Mouse (Mus musculus) heart, embryonic 11.5 days (tissue): Measurements from ENCODE around the gene Dnmt3c. TPM values are rescaled to one million over a fixed set of nuclear protein-coding genes. Genes with fewer than 3 reads are reported as not detected.
"Not testable (repeated sequence)": the region's sequence is repeated elsewhere in the genome, so short reads cannot be mapped to it uniquely, and the experiment has no call there.

Experiments
- ATAC-seq: fragments of 200-750 bp; cut with Nextera tagmentation; replicated peaks from 2 replicates; pipeline ENCODE4 v1.8.0; 2017; ENCODE audit warnings: moderate library complexity; ENCODE audit not compliant: insufficient number of reproducible peaks, low FRiP score, low TSS enrichment
- H3K27ac ChIP-seq: fragments of 300-500 bp; sonication (generic); 2 replicates; pipeline ENCODE4 v1.5.1; 2014; ENCODE audit warnings: mild to moderate bottlenecking, low read depth, low read length
- H3K27me3 ChIP-seq: fragments of 300-500 bp; sonication (generic); 2 replicates; pipeline ENCODE4 v1.6.1; 2014; ENCODE audit warnings: mild to moderate bottlenecking, low read length, mixed read lengths; ENCODE audit not compliant: control insufficient read depth, insufficient read depth
- H3K36me3 ChIP-seq: fragments of 300-500 bp; sonication (generic); 2 replicates; pipeline ENCODE4 v1.6.1; 2014; ENCODE audit warnings: mild to moderate bottlenecking, low read length, moderate library complexity, mixed read lengths; ENCODE audit not compliant: control insufficient read depth, insufficient read depth
- H3K4me1 ChIP-seq: fragments of 300-500 bp; sonication (generic); 2 replicates; pipeline ENCODE4 v1.6.1; 2014; ENCODE audit warnings: low read length; ENCODE audit not compliant: control insufficient read depth, insufficient read depth
- H3K4me2 ChIP-seq: fragments of 300-500 bp; sonication (generic); 2 replicates; pipeline ENCODE4 v1.6.1; 2014; ENCODE audit warnings: mild to moderate bottlenecking, moderate library complexity
- H3K4me3 ChIP-seq: fragments of 300-500 bp; sonication (generic); 2 replicates; pipeline ENCODE4 v1.5.1; 2014; ENCODE audit warnings: low read depth, low read length
- H3K9ac ChIP-seq: fragments of 300-500 bp; sonication (generic); 2 replicates; pipeline ENCODE4 v1.6.1; 2014; ENCODE audit warnings: mild to moderate bottlenecking, low read depth, low read length, moderate library complexity
- H3K9me3 ChIP-seq: fragments of 300-500 bp; sonication (generic); replicated peaks from 2 replicates; pipeline ENCODE4 v1.6.1; 2016; ENCODE audit warnings: low read length; ENCODE audit not compliant: control insufficient read depth
- WGBS: fragments of 180-500 bp; shearing (Covaris S2); extraction: QIAGEN DNeasy Blood & Tissue Kit; methylation state at CpG from one replicate; pipeline ENCODE4 v1.1.7; 2014; ENCODE audit not compliant: insufficient replicate concordance; 5-methylcytosine and 5-hydroxymethylcytosine counted together
- polyA plus RNA-seq: library from polyadenylated mRNA; unstranded; fragments of >200 nt; fragmentation: Nextera tagmentation; extraction: Ambion mirVana; gene quantifications from 2 replicates; pipeline ENCODE4 v1.2.1, GENCODE M21; 2014

Dnmt3c gene
- not detected in 2 replicates for polyA plus RNA-seq

DNA sequence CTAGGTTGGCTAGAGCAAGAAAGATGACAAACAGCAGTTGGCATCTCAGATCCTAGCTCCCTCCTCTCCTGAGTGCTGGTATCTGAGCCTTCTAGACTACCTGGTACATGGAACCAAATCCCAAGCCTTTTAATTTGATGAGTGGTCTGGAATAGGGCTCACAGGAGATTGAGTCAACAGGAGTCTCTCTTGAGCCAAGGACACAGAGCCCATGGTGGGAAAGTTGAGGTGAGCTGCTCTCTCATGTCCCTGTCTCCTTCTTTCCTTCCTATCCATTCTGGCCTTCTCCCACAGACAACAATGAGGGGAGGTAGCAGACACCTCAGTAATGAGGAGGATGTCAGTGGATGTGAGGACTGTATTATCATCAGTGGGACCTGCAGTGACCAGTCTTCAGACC lies at the start of gene Dnmt3c:
Gene Dnmt3c, plus strand, starts transcription at position 301 of the 400 bp plus-strand sequence.
- Histone ChIP-seq H3K36me3 (no peaks in the 10 kb centered on the region), H3K4me1 (no peaks in the 10 kb centered on the region), H3K9ac (no peak within 1 kb of the TSS), H3K27me3 (no peaks in the 10 kb centered on the region), H3K4me2 (no peak within 1 kb of the TSS), H3K4me3 (no peak within 1 kb of the TSS), H3K9me3 (no peaks in the 10 kb centered on the region), H3K27ac (no peak within 1 kb of the TSS)
- no peak for ATAC-seq

GRCm38 (mm10) chr2:153648773-153649297 lies 47.6 kb upstream of the Dnmt3c start:
- H3K27ac ChIP-seq: no peak overlapping the region
- whole genome bisulfite sequencing: 22% methylated on average over 14 of the region's 14 CpGs
- H3K4me2 ChIP-seq: peak overlapping the region; percentile 98
- H3K9ac ChIP-seq: peak overlapping the region; percentile 81
- H3K4me3 ChIP-seq: peak overlapping the region; percentile 86
- H3K4me1 ChIP-seq: peaks cover 17% of the 10 kb centered on the region
- H3K9me3 ChIP-seq: no peaks in the 10 kb centered on the region
- no peaks in the 10 kb centered on the region for H3K36me3 ChIP-seq
- 0 out of 2 replicates have a peak, but pooled peaks cover 4% of the 10 kb centered on the region for H3K27me3 ChIP-seq
- no peak for ATAC-seq

GRCm38 (mm10) chr2:153649298-153650013 lies 47.0 kb upstream of the Dnmt3c start, which contains the start of gene Dnmt3b:
Gene Dnmt3b (plus strand): TSS chr2:153649450.
- peak; percentile 78 for ATAC-seq
- H3K36me3 ChIP-seq: no peaks in the 10 kb centered on the region
- under 1% methylated on average over 69 of the region's 93 CpGs for WGBS
- 0 out of 2 replicates have a peak within 1 kb of the TSS, but pooled peaks have one; percentile 29 for H3K27ac ChIP-seq
- H3K9me3 ChIP-seq: no peaks in the 10 kb centered on the region
- H3K9ac ChIP-seq: peak within 1 kb of the TSS; percentile 81
- H3K4me1 ChIP-seq: peaks cover 17% of the 10 kb centered on the region
- H3K27me3 ChIP-seq: 0 out of 2 replicates have a peak, but pooled peaks cover 4% of the 10 kb centered on the region
- H3K4me3 ChIP-seq: peak within 1 kb of the TSS; percentile 86
- peak within 1 kb of the TSS; percentile 98 for H3K4me2 ChIP-seq

GRCm38 (mm10) chr2:153650014-153650687 lies 46.3 kb upstream of the Dnmt3c start:
- H3K4me1 ChIP-seq: peaks cover 17% of the 10 kb centered on the region
- H3K27me3 ChIP-seq: 0 out of 2 replicates have a peak, but pooled peaks cover 4% of the 10 kb centered on the region
- H3K36me3 ChIP-seq: no peaks in the 10 kb centered on the region
- H3K4me3 ChIP-seq: peak overlapping the region; percentile 86
- ATAC-seq: no peak
- WGBS: 2% methylated on average over 28 of the region's 28 CpGs
- peak overlapping the region; percentile 98 for H3K4me2 ChIP-seq
- no peaks in the 10 kb centered on the region for H3K9me3 ChIP-seq
- H3K27ac ChIP-seq: no peak overlapping the region
- peak overlapping the region; percentile 81 for H3K9ac ChIP-seq

- no peak for ATAC-seq
- Histone ChIP-seq H3K4me2 (no peak overlapping the region), H3K27me3 (0 out of 2 replicates have a peak, but pooled peaks cover 4% of the 10 kb centered on the region), H3K9me3 (no peaks in the 10 kb centered on the region), H3K36me3 (no peaks in the 10 kb centered on the region), H3K4me1 (peaks cover 17% of the 10 kb centered on the region), H3K9ac (no peak overlapping the region), H3K27ac (no peak overlapping the region), H3K4me3 (no peak overlapping the region)
- 29% methylated on average over 3 of the region's 3 CpGs for WGBS
Measured at GRCm38 (mm10) chr2:153651681-153652080, 44.8 kb upstream of the Dnmt3c start.

- not testable (repeated sequence) for H3K27ac ChIP-seq, H3K4me3 ChIP-seq, H3K36me3 ChIP-seq, ATAC-seq, H3K9me3 ChIP-seq, H3K4me2 ChIP-seq, H3K9ac ChIP-seq, H3K4me1 ChIP-seq, H3K27me3 ChIP-seq
- WGBS: 80% methylated on average over 7 of the region's 8 CpGs
Measured at GRCm38 (mm10) chr2:153657659-153658058, 38.8 kb upstream of the Dnmt3c start.

DNA sequence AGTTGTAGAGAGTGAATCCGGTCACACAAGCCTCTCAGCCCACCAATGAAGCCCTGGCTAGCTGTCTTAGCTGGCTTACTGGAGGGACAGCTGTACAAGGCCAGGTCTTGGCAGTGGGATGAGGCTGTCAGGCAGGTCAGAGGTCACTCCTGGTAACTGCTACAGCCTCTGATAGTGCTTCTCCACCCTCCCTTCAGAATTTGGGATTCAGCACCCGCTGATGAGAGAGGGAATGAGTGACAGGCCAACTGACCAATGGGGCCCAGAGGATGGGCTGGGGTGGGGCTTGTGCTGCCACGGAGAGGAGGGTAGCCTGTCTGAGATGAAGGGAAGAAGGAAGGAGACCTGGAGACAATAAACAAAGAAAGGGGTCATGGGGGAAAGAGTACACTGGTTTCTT lies 35.8 kb upstream of the Dnmt3c start:
- Histone ChIP-seq H3K36me3 (no peaks in the 10 kb centered on the region), H3K9me3 (no peaks in the 10 kb centered on the region), H3K27ac (no peak overlapping the region), H3K4me1 (no peaks in the 10 kb centered on the region), H3K4me3 (no peak overlapping the region), H3K4me2 (no peak overlapping the region), H3K27me3 (no peaks in the 10 kb centered on the region), H3K9ac (no peak overlapping the region)
- no peak for ATAC-seq
- WGBS: 30% methylated on average over 3 of the region's 3 CpGs

DNA sequence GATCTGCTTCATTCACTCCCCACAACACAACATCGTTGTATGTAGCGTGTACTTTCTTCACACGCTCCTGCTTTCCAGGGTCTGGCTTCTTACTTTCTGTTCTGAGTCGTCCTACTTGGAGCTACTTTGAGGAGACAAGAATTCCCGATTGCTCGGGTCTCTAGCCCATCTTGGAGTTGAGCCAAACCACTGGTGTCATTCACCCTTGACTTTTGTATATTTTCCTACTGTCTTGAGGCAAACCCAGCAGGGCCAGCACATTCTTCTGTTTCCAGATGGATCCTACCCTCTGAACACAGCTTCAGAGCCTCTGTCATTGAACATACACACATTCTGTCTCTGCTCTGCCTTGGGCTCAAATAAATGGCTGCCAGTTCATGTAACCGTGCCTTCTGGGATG lies 31.1 kb upstream of the Dnmt3c start:
- no peak for ATAC-seq
- no peak overlapping the region for H3K27ac ChIP-seq

More for the DNA sequence above, 31.1 kb upstream of the Dnmt3c start:
- Histone ChIP-seq H3K9me3 (no peaks in the 10 kb centered on the region), H3K4me2 (no peak overlapping the region), H3K9ac (no peak overlapping the region), H3K36me3 (no peaks in the 10 kb centered on the region), H3K4me1 (no peaks in the 10 kb centered on the region), H3K27me3 (no peaks in the 10 kb centered on the region), H3K4me3 (no peak overlapping the region)
- 85% methylated on average over 7 of the region's 7 CpGs for WGBS
